Mouse (Mus musculus): ENCODE measurements around the gene Inip.

- TF ChIP-seq CTCF (IDR thresholded peaks at IDR 0.05; ENCODE audit: extremely low read depth, insufficient read length, insufficient replicate concordance, low read depth, low read length): no peak
- TF ChIP-seq POLR2A (IDR thresholded peaks at IDR 0.05; ENCODE audit: low read depth, low read length): no peak
These were observed 73.5 kb downstream of the Inip start for GRCm38 (mm10) chr4:59727878-59728261.

Data from small intestine, adult 2 months (tissue).